Mouse (Mus musculus): ENCODE data around the gene Rbp7. TPM values are rescaled to one million over a fixed set of nuclear protein-coding genes. Genes with fewer than 3 reads are reported as not detected.

Rbp7 gene
- polyA plus RNA-seq, 1 experiment from 2014 or later = 1.8 TPM

- no peak overlapping the region for H3K4me2 ChIP-seq (replicated peaks; ENCODE audit: low read depth, low read length)
- TF ChIP-seq CTCF (IDR thresholded peaks at IDR 0.05) = no peak
- H3K9ac ChIP-seq (replicated peaks; ENCODE audit: low read depth) = no peak overlapping the region
- no peaks in the 10 kb centered on the region for H3K27me3 ChIP-seq (replicated peaks; ENCODE audit: insufficient read depth, low read length)
- no peak for ATAC-seq
- DNase-seq (ENCODE audit: low spot score) = no peak
- H3K27ac ChIP-seq (ENCODE audit: low read length) = no peak overlapping the region
- WGBS = 82% methylated on average over 5 of the region's 5 CpGs
- H3K4me3 ChIP-seq (ENCODE audit: low read depth, low read length) = no peak overlapping the region
- H3K36me3 ChIP-seq (ENCODE audit: insufficient read depth, low read length) = no peaks in the 10 kb centered on the region
- H3K4me1 ChIP-seq (ENCODE audit: insufficient read depth, low read depth, low read length) = no peaks in the 10 kb centered on the region
- no peaks in the 10 kb centered on the region for H3K9me3 ChIP-seq (ENCODE audit: low read length)
These were observed 25.2 kb downstream of the Rbp7 start for GRCm38 (mm10) chr4:149429592-149429991.

- TF ChIP-seq EP300 (IDR thresholded peaks at IDR 0.05) = peak; percentile 23; the same call in 1 of the 2 replicates
- TF ChIP-seq CTCF (IDR thresholded peaks at IDR 0.05) = no peak
- DNase-seq (ENCODE audit: low spot score) = peak; percentile 98
- Histone ChIP-seq H3K4me2 (replicated peaks; ENCODE audit: low read depth, low read length) (peak within 1 kb of the TSS; percentile 70), H3K27me3 (replicated peaks; ENCODE audit: insufficient read depth, low read length) (no peaks in the 10 kb centered on the region), H3K36me3 (ENCODE audit: insufficient read depth, low read length) (no peaks in the 10 kb centered on the region), H3K27ac (ENCODE audit: low read length) (peak within 1 kb of the TSS; percentile 98), H3K4me3 (ENCODE audit: low read depth, low read length) (peak within 1 kb of the TSS; percentile 98), H3K9me3 (ENCODE audit: low read length) (no peaks in the 10 kb centered on the region), H3K4me1 (ENCODE audit: insufficient read depth, low read depth, low read length) (no peaks in the 10 kb centered on the region), H3K9ac (replicated peaks; ENCODE audit: low read depth) (peak within 1 kb of the TSS; percentile 94)
- ATAC-seq = peak; percentile 95
- under 1% methylated on average over 38 of the region's 50 CpGs for WGBS
These were observed 28.2 kb downstream of the Rbp7 start, which contains the start of gene Ube4b for GRCm38 (mm10) chr4:149426325-149427199. Gene Ube4b (minus strand): TSS chr4:149426749.

- Histone ChIP-seq H3K4me3 (ENCODE audit: low read depth, low read length) (peak overlapping the region; percentile 98), H3K4me1 (ENCODE audit: insufficient read depth, low read depth, low read length) (no peaks in the 10 kb centered on the region), H3K9me3 (ENCODE audit: low read length) (no peaks in the 10 kb centered on the region), H3K36me3 (ENCODE audit: insufficient read depth, low read length) (no peaks in the 10 kb centered on the region), H3K9ac (replicated peaks; ENCODE audit: low read depth) (peak overlapping the region; percentile 94), H3K27me3 (replicated peaks; ENCODE audit: insufficient read depth, low read length) (no peaks in the 10 kb centered on the region), H3K27ac (ENCODE audit: low read length) (peak overlapping the region; percentile 98), H3K4me2 (replicated peaks; ENCODE audit: low read depth, low read length) (peak overlapping the region; percentile 70)
- 0% methylated on average over 31 of the region's 35 CpGs for WGBS
- ATAC-seq (peak; percentile 60; the same call in 1 of the 2 replicates), DNase-seq (ENCODE audit: low spot score) (peak; percentile 50)
- TF ChIP-seq EP300 (IDR thresholded peaks at IDR 0.05) (no peak), CTCF (IDR thresholded peaks at IDR 0.05) (peak; percentile 1; the same call in 1 of the 2 replicates)
These were observed 28.9 kb downstream of the Rbp7 start for GRCm38 (mm10) chr4:149425801-149426292.

- Histone ChIP-seq H3K4me1 (ENCODE audit: insufficient read depth, low read depth, low read length) (no peaks in the 10 kb centered on the region), H3K9me3 (ENCODE audit: low read length) (no peaks in the 10 kb centered on the region), H3K4me3 (ENCODE audit: low read depth, low read length) (peak overlapping the region; percentile 98; the same call in 1 of the 2 replicates), H3K27me3 (replicated peaks; ENCODE audit: insufficient read depth, low read length) (no peaks in the 10 kb centered on the region), H3K9ac (replicated peaks; ENCODE audit: low read depth) (peak overlapping the region; percentile 94; the same call in 1 of the 2 replicates), H3K4me2 (replicated peaks; ENCODE audit: low read depth, low read length) (peak overlapping the region; percentile 70), H3K36me3 (ENCODE audit: insufficient read depth, low read length) (no peaks in the 10 kb centered on the region), H3K27ac (ENCODE audit: low read length) (no peak overlapping the region; the same call in 1 of the 2 replicates)
- TF ChIP-seq EP300 (IDR thresholded peaks at IDR 0.05) = no peak
- TF ChIP-seq CTCF (IDR thresholded peaks at IDR 0.05) = no peak
- WGBS = under 1% methylated on average over 9 of the region's 9 CpGs
- no peak for ATAC-seq
- peak; percentile 41 for DNase-seq (ENCODE audit: low spot score)
These were observed 30.0 kb downstream of the Rbp7 start for GRCm38 (mm10) chr4:149424755-149425154.

GRCm38 (mm10) chr4:149417854-149418365, 36.9 kb downstream of the Rbp7 start:
- H3K9me3 ChIP-seq (ENCODE audit: low read length) = no peaks in the 10 kb centered on the region
- 69% methylated on average over 5 of the region's 5 CpGs for WGBS

GRCm38 (mm10) chr4:149416986-149417385, 37.8 kb downstream of the Rbp7 start:
- Histone ChIP-seq H3K4me2 (replicated peaks; ENCODE audit: low read depth, low read length) (no peak overlapping the region), H3K9ac (replicated peaks; ENCODE audit: low read depth) (no peak overlapping the region), H3K4me3 (ENCODE audit: low read depth, low read length) (no peak overlapping the region), H3K27ac (ENCODE audit: low read length) (no peak overlapping the region), H3K4me1 (ENCODE audit: insufficient read depth, low read depth, low read length) (no peaks in the 10 kb centered on the region; the same call in 1 of the 2 replicates), H3K27me3 (replicated peaks; ENCODE audit: insufficient read depth, low read length) (no peaks in the 10 kb centered on the region), H3K9me3 (ENCODE audit: low read length) (no peaks in the 10 kb centered on the region), H3K36me3 (ENCODE audit: insufficient read depth, low read length) (no peaks in the 10 kb centered on the region)
- ATAC-seq (no peak), DNase-seq (ENCODE audit: low spot score) (no peak)
- TF ChIP-seq EP300 (IDR thresholded peaks at IDR 0.05) (no peak), CTCF (IDR thresholded peaks at IDR 0.05) (no peak)
- 63% methylated on average over 2 of the region's 2 CpGs for WGBS

More at GRCm38 (mm10) chr4:149417854-149418365, 36.9 kb downstream of the Rbp7 start:
- ATAC-seq (no peak), DNase-seq (ENCODE audit: low spot score) (no peak)
- Histone ChIP-seq H3K4me1 (ENCODE audit: insufficient read depth, low read depth, low read length) (no peaks in the 10 kb centered on the region; the same call in 1 of the 2 replicates), H3K9ac (replicated peaks; ENCODE audit: low read depth) (no peak overlapping the region), H3K27me3 (replicated peaks; ENCODE audit: insufficient read depth, low read length) (no peaks in the 10 kb centered on the region), H3K4me2 (replicated peaks; ENCODE audit: low read depth, low read length) (no peak overlapping the region), H3K27ac (ENCODE audit: low read length) (no peak overlapping the region), H3K4me3 (ENCODE audit: low read depth, low read length) (no peak overlapping the region), H3K36me3 (ENCODE audit: insufficient read depth, low read length) (no peaks in the 10 kb centered on the region)
- TF ChIP-seq CTCF (IDR thresholded peaks at IDR 0.05) (no peak), EP300 (IDR thresholded peaks at IDR 0.05) (no peak)

All from lung, postnatal 0 days (tissue).